Mouse (Mus musculus) lung, embryonic 16.5 days (tissue): ENCODE measurements around the gene Prrx2. TPM values are rescaled to one million over a fixed set of nuclear protein-coding genes. Genes with fewer than 3 reads are reported as not detected.

Experiments
- ATAC-seq: fragments of 200-750 bp; cut with Nextera tagmentation; 2 replicates; pipeline ENCODE4 v1.8.0; 2017; ENCODE audit warnings: low read depth, mild to moderate bottlenecking, moderate library complexity
- H3K27ac ChIP-seq: fragments of 300-500 bp; sonication (generic); 2 replicates; pipeline ENCODE4 v1.5.1; 2014; ENCODE audit warnings: mild to moderate bottlenecking, control low read depth, low read length
- H3K27me3 ChIP-seq: fragments of 300-500 bp; sonication (generic); 2 replicates; pipeline ENCODE4 v1.6.1; 2014; ENCODE audit warnings: low read depth, low read length, mixed read lengths; ENCODE audit not compliant: control insufficient read depth, insufficient read depth
- H3K36me3 ChIP-seq: fragments of 300-500 bp; sonication (generic); 2 replicates; pipeline ENCODE4 v1.6.1; 2014; ENCODE audit warnings: low read length; ENCODE audit not compliant: control insufficient read depth, insufficient read depth
- H3K4me1 ChIP-seq: fragments of 300-500 bp; sonication (generic); replicated peaks from 2 replicates; pipeline ENCODE4 v1.6.1; 2014; ENCODE audit warnings: low read length, mixed read lengths; ENCODE audit not compliant: control insufficient read depth, insufficient read depth
- H3K4me2 ChIP-seq: fragments of 300-500 bp; sonication (generic); 2 replicates; pipeline ENCODE4 v1.6.1; 2014; ENCODE audit warnings: low read depth, low read length, control low read depth
- H3K4me3 ChIP-seq: fragments of 300-500 bp; sonication (generic); 2 replicates; pipeline ENCODE4 v1.5.1; 2014; ENCODE audit warnings: mild to moderate bottlenecking, low read length, control low read depth
- H3K9ac ChIP-seq: fragments of 300-500 bp; sonication (generic); 2 replicates; pipeline ENCODE4 v1.6.1; 2014; ENCODE audit warnings: low read length, control low read depth
- H3K9me3 ChIP-seq: fragments of 300-500 bp; sonication (generic); 2 replicates; pipeline ENCODE4 v1.6.1; 2016; ENCODE audit warnings: low read length; ENCODE audit not compliant: control insufficient read depth
- WGBS: fragments of 180-500 bp; shearing (Covaris S2); extraction: QIAGEN DNeasy Blood & Tissue Kit; methylation state at CpG from one replicate; pipeline ENCODE4 v1.1.7; 2014; 5-methylcytosine and 5-hydroxymethylcytosine counted together
- polyA plus RNA-seq: library from polyadenylated mRNA; unstranded; fragments of >200 nt; fragmentation: Nextera tagmentation; extraction: Ambion mirVana; gene quantifications from 2 replicates; pipeline ENCODE4 v1.2.1, GENCODE M21; 2015

Prrx2 gene
- polyA plus RNA-seq, 1 experiment from 2014 or later, result 9.4 TPM

DNA sequence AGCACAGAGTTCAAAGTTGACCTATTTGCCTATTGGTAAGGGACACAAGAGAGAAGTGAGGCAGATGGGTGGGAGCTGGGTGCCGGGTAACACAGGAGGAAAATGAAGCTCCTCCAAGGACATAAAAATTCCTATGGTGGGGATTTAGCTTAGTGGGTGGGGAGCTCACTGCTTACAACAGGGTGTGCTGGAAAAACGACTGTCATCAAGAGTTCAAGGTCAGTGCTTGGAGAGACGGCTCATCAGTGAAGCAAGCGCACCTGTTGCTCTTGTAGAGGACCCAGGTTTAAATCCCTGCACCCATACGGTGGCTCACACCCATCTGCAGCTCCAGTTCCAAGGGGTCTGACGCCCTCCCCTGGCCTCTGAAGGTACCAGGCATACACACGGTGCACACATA is 59.2 kb downstream of the Prrx2 start:
- H3K4me3 ChIP-seq, result no peak overlapping the region
- no peaks in the 10 kb centered on the region; the same call in 1 of the 2 replicates for H3K36me3 ChIP-seq
- H3K9ac ChIP-seq, result no peak overlapping the region
- 75% methylated on average over 7 of the region's 7 CpGs for WGBS
- H3K4me2 ChIP-seq, result no peak overlapping the region
- no peaks in the 10 kb centered on the region for H3K9me3 ChIP-seq
- H3K4me1 ChIP-seq, result peaks cover 14% of the 10 kb centered on the region
- H3K27me3 ChIP-seq, result no peaks in the 10 kb centered on the region
- ATAC-seq, result no peak
- H3K27ac ChIP-seq, result no peak overlapping the region

DNA sequence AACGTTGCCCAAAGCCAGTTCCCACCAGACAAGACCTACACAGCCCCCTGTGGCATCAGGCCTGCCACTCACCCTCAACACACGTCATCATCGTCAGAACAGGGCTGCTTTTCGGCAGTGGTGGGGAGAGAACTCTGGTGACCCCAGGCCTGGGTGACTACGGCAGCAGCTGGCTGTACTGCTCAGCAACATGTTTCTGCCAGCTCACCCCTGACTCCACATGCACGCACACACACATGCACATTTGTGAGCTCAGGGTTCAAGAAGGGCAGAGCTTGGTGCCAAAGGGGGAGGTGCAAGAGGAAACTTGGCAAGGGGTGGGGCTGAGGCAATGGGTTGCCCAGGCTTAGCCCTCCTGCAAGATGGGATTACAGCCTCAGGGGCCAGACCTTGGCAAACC is 62.5 kb downstream of the Prrx2 start:
- no peak overlapping the region for H3K4me2 ChIP-seq
- H3K27ac ChIP-seq, result no peak overlapping the region
- H3K4me1 ChIP-seq, result peaks cover 26% of the 10 kb centered on the region
- H3K4me3 ChIP-seq, result no peak overlapping the region
- ATAC-seq, result peak; percentile 35
- H3K27me3 ChIP-seq, result no peaks in the 10 kb centered on the region
- H3K9me3 ChIP-seq, result no peaks in the 10 kb centered on the region
- H3K9ac ChIP-seq, result no peak overlapping the region
- WGBS, result 21% methylated on average over 6 of the region's 6 CpGs
- no peaks in the 10 kb centered on the region for H3K36me3 ChIP-seq

DNA sequence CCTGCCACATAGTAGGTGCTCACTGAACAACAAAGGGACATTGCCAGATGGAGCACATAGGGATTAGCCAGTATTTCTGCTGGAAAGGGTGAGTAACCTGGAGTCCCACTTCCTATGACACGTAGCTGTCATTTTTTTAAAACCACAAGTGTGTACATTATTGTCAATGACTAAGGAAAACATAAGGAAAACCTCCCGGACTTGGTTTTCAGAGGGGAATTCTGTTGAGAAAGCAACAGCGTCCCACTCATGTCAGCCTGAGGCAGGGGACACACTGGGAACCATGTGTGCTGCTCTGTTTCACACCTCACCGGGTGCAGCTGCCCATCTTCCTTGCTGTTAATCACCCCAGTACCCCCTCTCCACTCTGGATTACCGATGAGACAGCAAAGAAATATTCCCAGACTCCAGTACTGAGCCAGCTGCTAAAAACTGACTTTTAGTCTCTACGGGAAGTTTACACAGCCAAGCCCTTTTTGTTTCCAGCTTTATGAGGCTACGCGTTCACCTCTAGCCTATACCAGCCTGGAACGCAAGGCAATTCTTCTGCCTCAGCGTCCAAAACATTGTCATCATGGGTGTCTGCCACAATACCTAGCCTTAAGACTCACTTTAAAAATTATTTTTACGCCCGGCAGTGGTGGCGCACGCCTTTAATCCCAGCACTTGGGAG is 64.8 kb downstream of the Prrx2 start:
- H3K4me3 ChIP-seq, result no peak overlapping the region
- no peak overlapping the region for H3K4me2 ChIP-seq
- H3K36me3 ChIP-seq, result no peaks in the 10 kb centered on the region
- H3K4me1 ChIP-seq, result peaks cover 30% of the 10 kb centered on the region
- WGBS, result 69% methylated on average over 14 of the region's 14 CpGs
- ATAC-seq, result no peak
- H3K9ac ChIP-seq, result no peak overlapping the region
- no peak overlapping the region for H3K27ac ChIP-seq
- no peaks in the 10 kb centered on the region for H3K9me3 ChIP-seq
- peaks cover 2% of the 10 kb centered on the region; the same call in 1 of the 2 replicates for H3K27me3 ChIP-seq

DNA sequence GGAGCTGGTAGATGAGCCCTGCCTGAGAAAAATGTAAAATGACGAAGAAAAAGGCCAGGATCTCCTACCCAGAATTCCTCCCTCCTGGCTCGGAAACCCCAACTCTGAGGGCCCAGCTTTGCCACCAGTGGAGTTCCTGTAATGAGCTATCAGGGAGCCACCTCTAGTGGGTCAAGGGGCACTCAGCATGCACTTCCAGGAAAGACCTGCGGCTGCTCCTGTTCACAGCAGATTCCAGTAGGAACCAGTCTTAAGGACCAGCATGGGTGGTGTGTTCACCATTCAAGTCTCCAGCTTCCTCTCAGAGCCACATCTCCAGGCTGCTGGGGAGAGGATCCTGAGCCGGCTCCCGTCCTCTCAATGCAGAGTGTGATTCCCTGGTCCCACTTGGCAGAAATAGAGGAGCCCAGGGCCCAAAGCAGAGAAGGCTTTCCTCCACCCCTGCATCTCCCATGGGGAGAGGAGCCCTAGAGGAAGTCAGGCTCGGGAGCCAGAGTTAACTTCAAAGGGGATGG is 66.9 kb downstream of the Prrx2 start:
- peaks cover 2% of the 10 kb centered on the region; the same call in 1 of the 2 replicates for H3K27me3 ChIP-seq
- peak overlapping the region; percentile 55 for H3K4me3 ChIP-seq
- ATAC-seq, result no peak
- no peak overlapping the region for H3K27ac ChIP-seq
- H3K36me3 ChIP-seq, result no peaks in the 10 kb centered on the region
- H3K9ac ChIP-seq, result peak overlapping the region; percentile 70
- H3K4me1 ChIP-seq, result peaks cover 29% of the 10 kb centered on the region
- 28% methylated on average over 6 of the region's 6 CpGs for WGBS
- H3K9me3 ChIP-seq, result no peaks in the 10 kb centered on the region
- H3K4me2 ChIP-seq, result peak overlapping the region; percentile 69

DNA sequence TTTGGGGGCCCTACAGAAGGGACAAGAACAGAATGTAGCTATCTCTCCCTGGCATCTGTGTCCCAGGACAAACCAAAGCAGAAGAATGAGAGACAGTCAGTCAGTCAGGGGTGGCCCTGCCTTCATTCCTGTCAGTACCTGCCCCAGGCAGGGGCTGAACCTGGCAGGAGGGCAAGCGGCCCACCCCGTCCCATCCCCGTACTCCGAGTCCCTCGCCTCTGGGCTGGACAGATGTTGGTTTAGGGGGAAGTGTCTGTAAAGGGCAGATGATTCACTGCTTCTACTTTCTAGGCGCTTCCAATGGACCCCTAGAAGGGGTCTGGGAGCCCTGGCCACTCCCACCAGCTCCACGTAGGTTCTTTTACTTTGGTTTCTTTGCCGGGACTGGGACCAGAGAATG is 67.5 kb downstream of the Prrx2 start:
- no peak for ATAC-seq
- Histone ChIP-seq H3K4me2 (peak overlapping the region; percentile 69), H3K4me1 (peaks cover 24% of the 10 kb centered on the region), H3K4me3 (peak overlapping the region; percentile 55), H3K36me3 (no peaks in the 10 kb centered on the region), H3K27me3 (peaks cover 2% of the 10 kb centered on the region; the same call in 1 of the 2 replicates), H3K9ac (peak overlapping the region; percentile 70), H3K27ac (no peak overlapping the region), H3K9me3 (no peaks in the 10 kb centered on the region)
- WGBS, result 24% methylated on average over 8 of the region's 8 CpGs

DNA sequence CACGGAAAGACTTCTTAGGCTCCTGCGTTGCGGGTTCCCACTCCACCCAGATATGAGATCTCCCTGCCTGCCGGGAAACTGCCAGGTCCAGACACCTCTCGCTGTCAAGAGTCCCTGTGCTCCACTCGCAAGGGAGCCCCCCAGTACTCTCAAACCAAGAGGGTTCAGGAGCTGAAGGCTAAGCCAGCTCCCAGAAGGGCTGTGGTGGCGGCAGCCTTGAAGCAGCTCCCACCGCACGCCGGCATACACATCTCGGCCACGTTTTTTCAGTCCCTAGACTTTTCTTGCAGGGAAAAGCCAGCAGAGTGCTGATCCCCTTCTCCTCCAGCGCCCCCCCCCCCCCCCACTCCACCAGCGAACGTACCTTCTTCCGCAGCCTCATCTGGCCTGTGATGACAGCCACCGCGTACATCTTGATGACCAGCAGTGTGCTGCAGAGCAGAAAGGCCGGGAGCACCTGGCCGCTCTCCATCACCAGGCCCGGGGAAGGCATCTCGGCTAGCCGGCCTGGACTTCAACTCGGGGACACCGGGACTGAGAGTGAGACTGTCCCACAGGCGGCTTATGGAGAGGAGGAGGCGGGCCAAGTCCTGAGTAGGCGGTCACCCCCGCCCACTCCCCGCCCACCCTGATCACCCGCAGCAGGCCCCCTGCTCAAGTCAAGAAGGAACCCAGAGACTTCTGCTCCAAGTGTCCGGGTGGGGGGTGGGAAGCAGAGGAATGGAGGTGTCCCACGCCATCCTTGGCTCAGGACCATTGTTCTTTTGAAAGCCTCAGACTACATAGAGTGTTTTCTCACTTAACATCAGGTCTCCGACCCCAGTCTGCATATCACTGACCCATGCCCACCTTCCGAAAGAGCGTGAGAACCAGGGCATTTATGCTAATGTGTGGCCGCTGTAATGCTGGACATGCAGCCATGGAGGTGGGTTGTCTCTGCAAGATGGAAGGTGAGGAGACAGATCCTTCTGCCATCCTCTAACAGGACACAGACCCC is 68.3 kb downstream of the Prrx2 start:
- no peaks in the 10 kb centered on the region for H3K36me3 ChIP-seq
- H3K9ac ChIP-seq, result peak overlapping the region; percentile 70
- ATAC-seq, result peak; percentile 89
- H3K27ac ChIP-seq, result no peak overlapping the region
- peak overlapping the region; percentile 69 for H3K4me2 ChIP-seq
- peaks cover 19% of the 10 kb centered on the region; the same call in 1 of the 2 replicates for H3K4me1 ChIP-seq
- peak overlapping the region; percentile 55 for H3K4me3 ChIP-seq
- no peaks in the 10 kb centered on the region for H3K9me3 ChIP-seq
- 8% methylated on average over 35 of the region's 37 CpGs for WGBS
- peaks cover 2% of the 10 kb centered on the region; the same call in 1 of the 2 replicates for H3K27me3 ChIP-seq

DNA sequence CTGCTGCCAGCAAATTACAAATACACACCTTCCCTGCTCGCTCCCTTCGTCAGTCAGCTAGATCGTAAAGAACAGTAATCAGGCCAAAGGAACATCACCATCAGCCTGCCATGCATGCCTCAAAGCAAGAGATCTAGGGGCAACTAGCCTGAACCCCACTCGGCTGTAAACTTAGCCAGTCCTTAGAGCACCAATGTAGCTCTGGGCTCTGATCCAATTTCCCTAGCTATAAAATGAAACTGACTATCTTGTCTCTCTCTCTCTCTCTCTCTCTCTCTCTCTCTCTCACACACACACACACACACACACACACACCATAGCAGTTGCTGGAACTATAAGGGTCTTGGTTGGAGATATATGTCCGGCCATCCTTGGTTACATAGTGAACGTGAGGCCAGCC is 69.5 kb downstream of the Prrx2 start:
- H3K9ac ChIP-seq, result no peak overlapping the region
- H3K27me3 ChIP-seq, result peaks cover 2% of the 10 kb centered on the region; the same call in 1 of the 2 replicates
- ATAC-seq, result no peak
- 56% methylated on average over 6 of the region's 6 CpGs for WGBS
- H3K27ac ChIP-seq, result no peak overlapping the region
- peaks cover 18% of the 10 kb centered on the region; the same call in 1 of the 2 replicates for H3K4me1 ChIP-seq
- no peaks in the 10 kb centered on the region for H3K9me3 ChIP-seq
- H3K4me2 ChIP-seq, result no peak overlapping the region
- H3K4me3 ChIP-seq, result no peak overlapping the region
- no peaks in the 10 kb centered on the region for H3K36me3 ChIP-seq

DNA sequence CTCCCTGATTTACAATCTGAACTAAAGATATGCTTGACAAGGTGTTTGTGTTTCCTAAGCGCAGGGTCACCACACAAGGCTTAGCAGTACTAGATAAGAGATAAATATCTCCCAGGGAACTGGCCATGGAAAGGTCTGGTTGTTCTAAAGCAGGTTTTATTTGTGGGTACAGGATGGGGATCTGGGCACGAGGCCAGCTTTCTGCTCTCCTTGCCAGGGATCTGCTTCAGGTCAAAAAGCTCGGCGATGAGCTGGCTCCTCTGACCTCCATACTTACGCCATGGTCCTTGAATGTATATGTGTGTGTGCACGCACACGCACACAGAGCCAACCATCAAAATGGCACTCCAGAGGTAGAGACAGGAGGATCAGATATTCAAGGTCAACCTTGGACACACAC is 70.2 kb downstream of the Prrx2 start:
- Histone ChIP-seq H3K4me3 (no peak overlapping the region), H3K27me3 (peaks cover 2% of the 10 kb centered on the region; the same call in 1 of the 2 replicates), H3K9me3 (no peaks in the 10 kb centered on the region), H3K4me2 (no peak overlapping the region), H3K9ac (no peak overlapping the region), H3K4me1 (peaks cover 16% of the 10 kb centered on the region; the same call in 1 of the 2 replicates), H3K36me3 (no peaks in the 10 kb centered on the region), H3K27ac (no peak overlapping the region)
- WGBS, result 49% methylated on average over 7 of the region's 7 CpGs
- no peak for ATAC-seq

DNA sequence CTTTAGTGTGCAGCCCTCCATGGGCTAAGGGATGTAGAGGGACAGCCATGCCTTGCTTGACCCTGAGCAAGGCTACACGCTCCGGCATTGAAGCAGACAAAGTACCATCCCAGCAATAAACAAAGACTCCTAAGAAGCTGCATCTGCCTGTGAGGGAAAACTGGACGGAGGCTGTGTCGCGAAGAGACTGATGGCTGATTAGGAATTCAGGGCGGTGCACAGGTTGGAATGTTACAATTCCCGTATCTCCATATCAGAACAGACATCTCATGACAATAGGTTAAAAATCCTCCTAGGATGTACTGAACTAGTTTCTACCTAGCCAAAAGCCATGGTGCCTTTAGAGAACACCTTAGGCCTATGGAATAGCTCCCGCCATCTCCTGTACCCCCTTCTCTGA is 71.1 kb downstream of the Prrx2 start:
- Histone ChIP-seq H3K4me2 (no peak overlapping the region), H3K4me1 (peaks cover 16% of the 10 kb centered on the region; the same call in 1 of the 2 replicates), H3K36me3 (no peaks in the 10 kb centered on the region), H3K27me3 (peaks cover 2% of the 10 kb centered on the region; the same call in 1 of the 2 replicates), H3K9ac (no peak overlapping the region), H3K9me3 (no peaks in the 10 kb centered on the region), H3K4me3 (no peak overlapping the region), H3K27ac (no peak overlapping the region)
- ATAC-seq, result no peak
- WGBS, result 81% methylated on average over 8 of the region's 8 CpGs
